Mouse (Mus musculus): ENCODE data around the gene Lamp5. TPM values are rescaled to one million over a fixed set of nuclear protein-coding genes. Genes with fewer than 3 reads are reported as not detected.

The Lamp5 gene
- 100 to 1,000 TPM; 191 to 219 (median 203) TPM for total RNA-seq (2022)

GRCm38 (mm10) chr2:136051688-136052289 lies at the start of gene Lamp5:
TSS of gene Lamp5 (plus strand) at chr2:136052239.
- DNase-seq (ENCODE audit: low spot score in 2 of 2) = no peak

GRCm38 (mm10) chr2:136003836-136004235 lies 48.2 kb upstream of the Lamp5 start:
- no peak for DNase-seq (ENCODE audit: low spot score in 2 of 2)

GRCm38 (mm10) chr2:136006280-136006679 lies 45.8 kb upstream of the Lamp5 start:
- DNase-seq (ENCODE audit: low spot score in 2 of 2) = peak in 1 of 2 experiments; percentile 33

GRCm38 (mm10) chr2:136012759-136013158 lies 39.3 kb upstream of the Lamp5 start:
- DNase-seq (ENCODE audit: low spot score in 2 of 2) = peak in 1 of 2 experiments; percentile 32

- DNase-seq (ENCODE audit: low spot score in 2 of 2) = no peak
Measured at GRCm38 (mm10) chr2:136048464-136048863, 3.6 kb upstream of the Lamp5 start.

- DNase-seq (ENCODE audit: low spot score in 2 of 2) = peak in 1 of 2 experiments; percentile 50
Measured at GRCm38 (mm10) chr2:136050793-136051615, 1.0 kb upstream of the Lamp5 start.

- DNase-seq (ENCODE audit: low spot score in 2 of 2) = peak; percentile 38 to 45
Measured at GRCm38 (mm10) chr2:136057861-136058331, 5.9 kb downstream of the Lamp5 start.

GRCm38 (mm10) chr2:136058398-136058797 lies 6.4 kb downstream of the Lamp5 start:
- DNase-seq (ENCODE audit: low spot score in 2 of 2) = no peak

- DNase-seq (ENCODE audit: low spot score in 2 of 2) = no peak
Measured at GRCm38 (mm10) chr2:136059029-136059669, 7.1 kb downstream of the Lamp5 start.

- DNase-seq (ENCODE audit: low spot score in 2 of 2) = no peak
Measured at GRCm38 (mm10) chr2:136064356-136064755, 12.3 kb downstream of the Lamp5 start.

- no peak for DNase-seq (ENCODE audit: low spot score in 2 of 2)
Measured at GRCm38 (mm10) chr2:136095978-136096377, 43.9 kb downstream of the Lamp5 start.

GRCm38 (mm10) chr2:136097143-136097542 lies 45.1 kb downstream of the Lamp5 start:
- DNase-seq (ENCODE audit: low spot score in 2 of 2) = no peak

GRCm38 (mm10) chr2:136107597-136107996 lies 55.6 kb downstream of the Lamp5 start:
- DNase-seq (ENCODE audit: low spot score in 2 of 2) = no peak

GRCm38 (mm10) chr2:136108124-136109037 lies 56.3 kb downstream of the Lamp5 start:
- DNase-seq (ENCODE audit: low spot score in 2 of 2) = peak in 1 of 2 experiments; percentile 30

GRCm38 (mm10) chr2:136109038-136109363 lies 57.0 kb downstream of the Lamp5 start:
- no peak for DNase-seq (ENCODE audit: low spot score in 2 of 2)

GRCm38 (mm10) chr2:136113374-136113773 lies 61.3 kb downstream of the Lamp5 start:
- peak in 1 of 2 experiments; percentile 33 for DNase-seq (ENCODE audit: low spot score in 2 of 2)

GRCm38 (mm10) chr2:136118006-136118405 lies 66.0 kb downstream of the Lamp5 start:
- DNase-seq (ENCODE audit: low spot score in 2 of 2) = no peak
